Mouse (Mus musculus): ENCODE measurements at regions not wholly inside any gene's neighbourhood (a gene's known extent, or its start where the extent isn't known, plus 50 kb on each side); places are given as distances from the start of the nearest gene placed in this dataset.

DNA sequence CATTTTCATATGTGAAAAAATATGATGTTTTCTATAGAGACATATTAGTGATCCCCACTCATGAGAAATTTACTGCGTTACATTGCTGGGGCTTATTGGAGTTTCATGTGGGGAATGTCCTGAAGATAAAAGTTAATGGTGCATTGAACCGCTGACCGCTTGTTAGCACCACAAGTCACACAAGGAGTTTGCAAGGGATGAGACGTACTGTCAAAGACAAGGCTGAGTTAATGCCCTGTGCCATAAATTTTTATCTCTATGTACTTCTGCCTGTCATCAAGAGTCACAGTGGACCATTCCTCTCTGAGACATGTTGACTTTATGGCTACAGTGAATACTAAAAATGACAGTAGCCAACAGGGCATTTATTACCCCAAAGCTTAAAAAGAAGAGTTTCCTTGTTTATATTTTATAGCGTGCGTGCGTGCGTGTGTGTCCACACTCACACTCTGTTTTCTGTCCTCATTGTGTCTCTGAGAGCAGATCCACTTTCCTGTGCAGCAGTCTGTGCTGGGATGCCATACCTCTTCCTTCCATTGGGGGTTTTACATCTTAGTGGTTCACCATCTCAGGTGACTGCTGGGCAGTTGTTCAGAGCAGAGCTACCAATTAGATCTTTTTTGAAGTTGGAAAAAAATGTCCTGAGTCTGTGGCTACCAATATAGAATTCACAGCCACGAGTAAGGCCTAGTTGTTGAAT lies 451.4 kb downstream of the 1700129C05Rik start:
- Histone ChIP-seq H3K27me3 (replicated peaks) (no peaks in the 10 kb centered on the region), H3K9me3 (replicated peaks; ENCODE audit: low read length) (no peaks in the 10 kb centered on the region), H3K79me2 (replicated peaks; ENCODE audit: control insufficient read depth, extremely low read depth, insufficient read depth, poor library complexity, severe bottlenecking) (no peaks in the 10 kb centered on the region), H3K36me3 (replicated peaks in 1 of 2; ENCODE audit: control insufficient read depth in 1 of 2, insufficient read depth in 1 of 2, low read length in 1 of 2) (no peaks in the 10 kb centered on the region), H3K4me3 (replicated peaks in 1 of 3; ENCODE audit: low read depth in 2 of 3, low read length in 2 of 3, poor library complexity in 1 of 3) (no peak overlapping the region), H3K9ac (ENCODE audit: insufficient read depth, low read depth) (no peak overlapping the region), H3K4me2 (ENCODE audit: insufficient read depth, low read depth, poor library complexity, severe bottlenecking) (no peak overlapping the region), H3K27ac (ENCODE audit: insufficient read depth, low read depth) (no peak overlapping the region), H3K4me1 (ENCODE audit: control insufficient read depth in 1 of 2, insufficient read depth in 2 of 2) (no peaks in the 10 kb centered on the region)
- peak; percentile 3 for DNase-seq (ENCODE audit: extremely low read depth)
- TF ChIP-seq PAX5 (IDR thresholded peaks at IDR 0.05; ENCODE audit: low read length) (no peak), SMC3 (IDR thresholded peaks at IDR 0.05; ENCODE audit: low read depth, low read length) (no peak), ELF1 (IDR thresholded peaks at IDR 0.05; ENCODE audit: low read depth, low read length) (no peak), MYC (IDR thresholded peaks at IDR 0.05; ENCODE audit: low read depth, low read length) (no peak)
- dilution Hi-C loops (cut with MboI; ENCODE audit: extremely low pct_ligation_motif_present, extremely low pct_unique_long_range_greater_than_20kb, low sequenced_read_pairs), result no loop called here
- in situ Hi-C loops (cut with MboI; ENCODE audit: low pct_ligation_motif_present, low pct_unique_long_range_greater_than_20kb, low sequenced_read_pairs), result loop anchor here (25.0 kb wide), 1 partner anchor 654 kb away; no protein-coding TSS in a partner anchor

DNA sequence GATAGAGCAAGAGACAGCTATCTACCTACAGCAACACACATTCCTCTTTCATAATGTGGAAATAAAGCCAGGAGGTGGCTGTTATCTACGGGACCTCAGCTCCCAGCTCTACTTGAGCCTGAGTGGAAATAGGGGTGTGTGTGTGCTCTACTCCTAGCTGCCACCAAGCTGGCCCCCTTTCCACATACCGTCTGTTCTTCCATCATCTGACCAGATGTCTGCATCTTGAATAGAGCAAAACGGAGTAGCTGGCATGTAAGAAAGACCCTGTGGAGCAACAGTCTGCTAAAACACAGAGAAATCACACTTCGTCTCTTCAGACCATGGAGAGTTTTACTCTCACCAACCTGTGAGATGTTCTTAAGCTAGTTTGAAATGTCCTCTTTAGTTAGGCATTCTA lies 454.9 kb downstream of the 1700129C05Rik start:
- Histone ChIP-seq H3K4me3 (replicated peaks in 1 of 3; ENCODE audit: low read depth in 2 of 3, low read length in 2 of 3, poor library complexity in 1 of 3) (no peak overlapping the region), H3K9me3 (replicated peaks; ENCODE audit: low read length) (no peaks in the 10 kb centered on the region), H3K79me2 (replicated peaks; ENCODE audit: control insufficient read depth, extremely low read depth, insufficient read depth, poor library complexity, severe bottlenecking) (no peaks in the 10 kb centered on the region), H3K4me1 (ENCODE audit: control insufficient read depth in 1 of 2, insufficient read depth in 2 of 2) (no peaks in the 10 kb centered on the region), H3K4me2 (ENCODE audit: insufficient read depth, low read depth, poor library complexity, severe bottlenecking) (no peak overlapping the region), H3K36me3 (replicated peaks in 1 of 2; ENCODE audit: control insufficient read depth in 1 of 2, insufficient read depth in 1 of 2, low read length in 1 of 2) (no peaks in the 10 kb centered on the region), H3K27ac (ENCODE audit: insufficient read depth, low read depth) (no peak overlapping the region), H3K9ac (ENCODE audit: insufficient read depth, low read depth) (no peak overlapping the region), H3K27me3 (replicated peaks) (no peaks in the 10 kb centered on the region)
- TF ChIP-seq MAX (IDR thresholded peaks at IDR 0.05; ENCODE audit: low read length) (no peak), GABPA (IDR thresholded peaks at IDR 0.05; ENCODE audit: insufficient replicate concordance, low read depth, low read length) (no peak), SMC3 (IDR thresholded peaks at IDR 0.05; ENCODE audit: low read depth, low read length) (no peak), E2F4 (IDR thresholded peaks at IDR 0.05; ENCODE audit: insufficient replicate concordance, low read depth, low read length) (no peak), ZKSCAN1 (IDR thresholded peaks at IDR 0.05; ENCODE audit: borderline replicate concordance, low read depth, low read length) (no peak), MAFK (IDR thresholded peaks at IDR 0.05; ENCODE audit: insufficient replicate concordance, low read length) (no peak), MEF2A (IDR thresholded peaks at IDR 0.05; ENCODE audit: borderline replicate concordance, low read depth, low read length) (no peak), ZMIZ1 (IDR thresholded peaks at IDR 0.05; ENCODE audit: low read depth, low read length) (no peak), RCOR1 (conservative IDR thresholded peaks at IDR 0.05; ENCODE audit: low read depth, low read length) (no peak), ZNF384 (IDR thresholded peaks at IDR 0.05; ENCODE audit: low read depth, low read length) (no peak), UBTF (IDR thresholded peaks at IDR 0.05; ENCODE audit: low read depth, low read length) (no peak), MXI1 (IDR thresholded peaks at IDR 0.05; ENCODE audit: low read depth, low read length) (no peak), TBP (conservative IDR thresholded peaks at IDR 0.05; ENCODE audit: low read depth, low read length) (no peak)
- dilution Hi-C loops (cut with MboI; ENCODE audit: extremely low pct_ligation_motif_present, extremely low pct_unique_long_range_greater_than_20kb, low sequenced_read_pairs), result no loop called here
- no peak for DNase-seq (ENCODE audit: extremely low read depth)
- in situ Hi-C loops (cut with MboI; ENCODE audit: low pct_ligation_motif_present, low pct_unique_long_range_greater_than_20kb, low sequenced_read_pairs), result loop anchor here (25.0 kb wide), 1 partner anchor 651 kb away; no protein-coding TSS in a partner anchor

Measured in CH12.LX (cell line).